Mouse (Mus musculus) limb, embryonic 14.5 days (tissue): ENCODE data around the gene Foxn1. TPM values are rescaled to one million over a fixed set of nuclear protein-coding genes. Genes with fewer than 3 reads are reported as not detected.

Experiments
- ATAC-seq: fragments of 200-750 bp; cut with Nextera tagmentation; 2 replicates; pipeline ENCODE4 v1.8.0; 2017; ENCODE audit warnings: low read depth, moderate number of reproducible peaks, moderate TSS enrichment; ENCODE audit not compliant: low FRiP score
- DNase-seq: peaks from one replicate; pipeline ENCODE4 v3.0.0-alpha.2; 2015; ENCODE audit warnings: low spot score
- H3K27ac ChIP-seq: fragments of 300-500 bp; sonication (generic); replicated peaks from 2 replicates; pipeline ENCODE4 v1.5.1; 2014; ENCODE audit warnings: low read depth, mild to moderate bottlenecking, low read length, moderate library complexity, mixed read lengths
- H3K27me3 ChIP-seq: fragments of 300-500 bp; sonication (generic); 2 replicates; pipeline ENCODE4 v1.6.1; 2014; ENCODE audit warnings: low read length, mixed read lengths; ENCODE audit not compliant: control insufficient read depth, insufficient read depth
- H3K36me3 ChIP-seq: fragments of 300-500 bp; sonication (generic); 2 replicates; pipeline ENCODE4 v1.6.1; 2014; ENCODE audit warnings: mild to moderate bottlenecking, low read length, moderate library complexity, mixed read lengths; ENCODE audit not compliant: control insufficient read depth, insufficient read depth
- H3K4me1 ChIP-seq: fragments of 300-500 bp; sonication (generic); 2 replicates; pipeline ENCODE4 v1.6.1; 2014; ENCODE audit warnings: antibody characterized with exemption, low read length, mixed read lengths; ENCODE audit not compliant: control insufficient read depth, insufficient read depth
- H3K4me2 ChIP-seq: fragments of 300-500 bp; sonication (generic); replicated peaks from 2 replicates; pipeline ENCODE4 v1.6.1; 2014; ENCODE audit warnings: low read depth, mild to moderate bottlenecking, low read length, moderate library complexity; ENCODE audit not compliant: severe bottlenecking
- H3K4me3 ChIP-seq: fragments of 300-500 bp; sonication (generic); replicated peaks from 2 replicates; pipeline ENCODE4 v1.5.1; 2014; ENCODE audit warnings: low read length
- H3K9ac ChIP-seq: fragments of 300-500 bp; sonication (generic); 2 replicates; pipeline ENCODE4 v1.6.1; 2014; ENCODE audit warnings: mild to moderate bottlenecking, low read depth, low read length, moderate library complexity; ENCODE audit not compliant: severe bottlenecking
- H3K9me3 ChIP-seq: fragments of 300-500 bp; sonication (generic); 2 replicates; pipeline ENCODE4 v1.6.1; 2016; ENCODE audit warnings: low read length; ENCODE audit not compliant: control insufficient read depth
- POLR2A ChIP-seq: fragments of 200-500 bp; IDR thresholded peaks from 2 replicates; pipeline ENCODE4 v1.8.0; 2012; ENCODE audit warnings: inconsistent platforms, mild to moderate bottlenecking, moderate library complexity, borderline replicate concordance; ENCODE audit not compliant: insufficient read depth, insufficient read length; ENCODE audit errors: extremely low read depth
- WGBS: fragments of 180-500 bp; shearing (Covaris S2); extraction: QIAGEN DNeasy Blood & Tissue Kit; methylation state at CpG from one replicate; pipeline ENCODE4 v1.1.7; 2014; 5-methylcytosine and 5-hydroxymethylcytosine counted together
- polyA plus RNA-seq, 2 experiments: library from polyadenylated mRNA; depleted of rRNA in 1 of 2; stranded (reverse) in 1 of 2; unstranded in 1 of 2; fragments of >200 nt; fragmentation: Nextera tagmentation in 1 of 2; extraction: Ambion mirVana in 1 of 2; gene quantifications; 2 replicates each; pipeline versions ENCODE4 v1.2.1 to v1.2.3; 2012 to 2014

The Foxn1 gene
- polyA plus RNA-seq, 2 experiments: 0.96 to 1.9 TPM

DNA sequence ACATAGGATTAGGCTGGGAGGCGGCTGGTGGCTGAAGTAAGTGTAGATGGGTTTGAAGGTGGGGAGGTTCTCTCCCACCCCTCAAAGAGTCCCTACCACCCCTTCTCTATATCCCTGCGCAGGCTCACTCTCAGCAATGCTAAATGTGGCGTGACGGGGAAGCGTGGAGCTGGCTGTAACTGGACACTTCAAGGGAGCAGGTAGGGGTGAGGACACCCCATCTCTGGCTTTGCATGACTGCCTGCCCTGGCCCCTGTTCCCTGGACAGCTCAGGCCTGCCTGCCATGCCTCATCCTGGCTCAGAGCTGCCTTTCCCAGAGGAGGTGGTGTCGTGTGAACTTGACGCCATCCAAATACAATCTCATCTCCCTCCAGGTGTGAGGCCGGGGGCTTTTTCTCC, 12.2 kb downstream of the Foxn1 start:
- Histone ChIP-seq H3K4me2 (no peak overlapping the region), H3K27ac (no peak overlapping the region), H3K9ac (no peak overlapping the region), H3K36me3 (no peaks in the 10 kb centered on the region), H3K9me3 (no peaks in the 10 kb centered on the region), H3K4me3 (no peak overlapping the region), H3K4me1 (peaks cover 13% of the 10 kb centered on the region), H3K27me3 (no peaks in the 10 kb centered on the region)
- 60% methylated on average over 8 of the region's 8 CpGs for WGBS
- TF ChIP-seq POLR2A: no peak
- ATAC-seq (no peak), DNase-seq (no peak)

DNA sequence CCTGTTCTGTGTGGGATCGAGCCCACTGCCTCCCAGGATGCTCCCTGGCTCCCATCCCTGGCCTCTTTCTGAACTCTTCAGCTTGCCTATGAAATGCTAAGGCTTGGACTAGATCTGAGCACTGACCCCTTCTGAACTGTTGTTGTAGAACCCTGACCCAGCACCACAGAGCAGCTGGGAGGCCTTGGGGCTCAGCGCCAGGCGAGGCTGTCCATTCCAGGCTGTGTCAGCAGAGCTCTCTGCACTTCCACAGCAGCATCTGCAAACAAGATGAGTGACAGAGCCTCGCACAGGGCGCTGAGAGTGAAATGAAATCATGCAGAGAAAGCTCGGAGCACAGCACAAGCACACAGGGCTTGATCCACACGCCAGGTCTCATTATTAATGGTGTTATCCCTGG, 13.7 kb downstream of the Foxn1 start:
- no peak overlapping the region for H3K4me3 ChIP-seq
- H3K27me3 ChIP-seq: no peaks in the 10 kb centered on the region
- no peaks in the 10 kb centered on the region for H3K9me3 ChIP-seq
- H3K27ac ChIP-seq: no peak overlapping the region
- WGBS: 69% methylated on average over 7 of the region's 7 CpGs
- peaks cover 11% of the 10 kb centered on the region for H3K4me1 ChIP-seq
- DNase-seq (no peak), ATAC-seq (no peak)
- no peak overlapping the region for H3K9ac ChIP-seq
- no peak overlapping the region for H3K4me2 ChIP-seq
- TF ChIP-seq POLR2A: no peak
- no peaks in the 10 kb centered on the region for H3K36me3 ChIP-seq

DNA sequence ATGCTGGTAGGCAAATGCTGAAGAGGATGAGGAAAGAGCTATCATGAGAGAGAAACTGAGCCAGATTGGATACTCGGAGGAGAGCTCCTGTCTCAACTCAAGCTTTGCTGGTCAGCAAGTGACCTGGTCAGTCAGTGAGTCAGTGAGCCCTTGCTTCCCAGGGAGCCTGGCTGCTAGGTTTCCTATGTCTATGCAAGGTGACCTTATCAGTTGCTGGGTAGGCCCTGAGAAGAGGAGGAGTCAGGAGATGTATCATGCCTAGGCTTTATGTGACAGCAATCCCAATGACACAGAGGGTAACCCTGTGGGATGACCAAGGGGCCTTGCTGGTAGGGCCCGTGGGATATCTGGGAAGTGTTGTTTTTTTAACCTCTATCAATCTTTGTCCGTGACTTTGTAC, 14.2 kb downstream of the Foxn1 start:
- no peaks in the 10 kb centered on the region for H3K36me3 ChIP-seq
- H3K27ac ChIP-seq: no peak overlapping the region
- no peaks in the 10 kb centered on the region for H3K9me3 ChIP-seq
- no peak overlapping the region for H3K9ac ChIP-seq
- no peak overlapping the region for H3K4me3 ChIP-seq
- H3K4me1 ChIP-seq: peaks cover 7% of the 10 kb centered on the region
- 77% methylated on average over 3 of the region's 3 CpGs for WGBS
- no peak for ATAC-seq
- no peak overlapping the region for H3K4me2 ChIP-seq
- no peak for TF ChIP-seq POLR2A
- DNase-seq: no peak
- no peaks in the 10 kb centered on the region for H3K27me3 ChIP-seq

DNA sequence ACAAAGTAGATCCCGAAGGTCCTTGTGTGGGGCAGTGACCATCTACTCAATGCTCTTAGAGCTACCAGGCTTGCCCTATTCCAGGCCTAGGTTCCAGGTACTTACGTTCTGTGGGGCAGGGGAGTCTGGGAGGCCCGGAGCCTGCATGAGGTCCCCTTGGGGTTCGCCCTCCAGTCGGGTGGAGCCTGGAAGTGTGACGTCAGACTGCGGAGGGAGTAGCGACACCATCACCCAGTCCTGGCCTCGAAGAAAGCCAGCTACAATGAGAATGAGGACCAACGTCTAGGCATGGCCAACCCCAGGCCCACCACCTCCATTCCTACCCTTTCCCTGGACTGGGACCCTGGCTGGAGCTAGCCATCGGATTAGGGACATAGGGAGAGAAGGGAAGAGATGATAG, 14.6 kb downstream of the Foxn1 start:
- no peak for DNase-seq
- WGBS: 85% methylated on average over 11 of the region's 11 CpGs
- no peak for ATAC-seq
- no peak for TF ChIP-seq POLR2A
- no peak overlapping the region for H3K9ac ChIP-seq
- H3K4me1 ChIP-seq: peaks cover 7% of the 10 kb centered on the region; the same call in 1 of the 2 replicates
- no peaks in the 10 kb centered on the region for H3K9me3 ChIP-seq
- H3K4me3 ChIP-seq: no peak overlapping the region
- H3K27me3 ChIP-seq: no peaks in the 10 kb centered on the region
- no peak overlapping the region for H3K27ac ChIP-seq
- no peaks in the 10 kb centered on the region for H3K36me3 ChIP-seq
- no peak overlapping the region for H3K4me2 ChIP-seq

DNA sequence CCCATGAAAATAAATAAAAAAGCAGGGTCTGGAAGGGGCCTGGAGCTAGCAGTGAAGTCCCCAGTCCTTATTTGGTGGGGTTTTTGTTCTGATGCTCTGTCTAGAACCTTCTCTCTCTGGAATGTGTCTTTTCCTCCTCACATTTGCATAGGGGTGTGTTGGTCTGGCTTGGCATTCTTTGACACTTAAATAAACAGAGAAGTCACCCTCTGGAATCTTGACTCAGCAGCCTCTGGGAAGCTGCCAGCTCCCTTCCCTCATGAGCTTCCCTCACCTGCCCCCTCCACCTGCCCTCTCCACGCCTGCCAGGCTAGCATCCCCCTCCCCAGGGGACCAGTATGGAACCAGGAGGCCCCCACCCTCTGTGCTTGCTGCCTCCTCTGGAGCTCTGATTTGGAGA, 16.0 kb downstream of the Foxn1 start:
- ATAC-seq (no peak), DNase-seq (no peak)
- no peaks in the 10 kb centered on the region for H3K36me3 ChIP-seq
- 33% methylated on average over 1 of the region's 1 CpGs for WGBS
- H3K4me3 ChIP-seq: no peak overlapping the region
- TF ChIP-seq POLR2A: no peak
- H3K27me3 ChIP-seq: no peaks in the 10 kb centered on the region
- H3K9me3 ChIP-seq: no peaks in the 10 kb centered on the region
- no peak overlapping the region for H3K4me2 ChIP-seq
- peaks cover 7% of the 10 kb centered on the region; the same call in 1 of the 2 replicates for H3K4me1 ChIP-seq
- H3K9ac ChIP-seq: no peak overlapping the region
- no peak overlapping the region for H3K27ac ChIP-seq
